Mouse (Mus musculus): Measurements from ENCODE around the gene Epop. TPM values are rescaled to one million over a fixed set of nuclear protein-coding genes. Genes with fewer than 3 reads are reported as not detected.
"Not testable (repeated sequence)": the region's sequence is repeated elsewhere in the genome, so short reads cannot be mapped to it uniquely, and the experiment has no call there.

Epop gene
- polyA plus RNA-seq, 1 experiment from 2014 or later: 1.3 TPM

DNA sequence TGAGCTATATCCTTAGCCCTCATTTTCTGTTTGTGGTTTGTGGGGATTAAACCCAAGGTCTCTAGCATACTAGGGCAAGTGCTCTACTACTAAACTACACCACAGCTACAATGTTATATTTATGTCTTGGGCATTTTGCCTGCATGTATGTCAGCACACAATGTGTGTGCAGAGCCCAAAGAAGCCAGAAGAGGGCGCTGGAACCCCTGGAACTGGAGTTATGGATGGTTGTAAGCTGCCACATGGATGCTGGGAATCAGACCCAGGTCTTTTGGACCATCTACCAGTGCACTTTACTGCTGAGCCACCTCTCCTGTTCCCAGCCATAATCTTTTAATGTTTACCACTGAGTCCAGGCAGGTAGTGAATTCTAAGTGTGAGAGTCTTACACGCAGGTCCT lies 13.2 kb upstream of the Epop start:
- H3K4me1 ChIP-seq (ENCODE audit: control insufficient read depth, insufficient read depth, low read length): no peaks in the 10 kb centered on the region
- H3K9me3 ChIP-seq (replicated peaks; ENCODE audit: control insufficient read depth, low read length, poor library complexity, severe bottlenecking): no peaks in the 10 kb centered on the region
- no peaks in the 10 kb centered on the region for H3K27me3 ChIP-seq (ENCODE audit: control insufficient read depth, insufficient read depth, low read depth, low read length)
- no peak overlapping the region for H3K9ac ChIP-seq (ENCODE audit: low read depth, low read length)
- ATAC-seq: no peak
- no peak overlapping the region for H3K4me3 ChIP-seq (ENCODE audit: low read depth, low read length)
- H3K27ac ChIP-seq (ENCODE audit: low read length): no peak overlapping the region
- H3K36me3 ChIP-seq (ENCODE audit: control insufficient read depth, insufficient read depth, low read length): no peaks in the 10 kb centered on the region
- H3K4me2 ChIP-seq (ENCODE audit: low read length): no peak overlapping the region
- WGBS: 50% methylated on average over 2 of the region's 2 CpGs

DNA sequence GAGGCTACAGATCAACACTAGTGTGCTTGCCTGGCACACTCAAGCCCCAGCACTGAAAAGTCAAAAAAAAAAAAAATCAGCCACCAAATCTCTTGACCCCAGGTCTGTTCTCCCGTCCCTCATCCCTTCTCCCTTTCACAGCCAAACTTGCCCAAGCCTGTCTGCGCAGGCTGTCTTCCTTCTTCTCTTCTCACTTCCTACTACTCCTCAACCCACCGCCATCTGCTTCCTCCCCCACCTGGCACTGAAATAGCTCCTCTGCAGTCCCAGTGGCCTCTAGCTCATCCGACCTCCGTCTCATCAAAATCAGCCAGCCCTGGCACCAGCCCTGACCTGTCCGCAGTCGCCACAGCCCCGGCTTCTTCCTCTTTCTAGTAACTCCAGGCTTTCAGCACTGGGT lies 12.2 kb upstream of the Epop start:
- Histone ChIP-seq H3K4me1 (ENCODE audit: control insufficient read depth, insufficient read depth, low read length) (no peaks in the 10 kb centered on the region), H3K36me3 (ENCODE audit: control insufficient read depth, insufficient read depth, low read length) (no peaks in the 10 kb centered on the region), H3K9me3 (replicated peaks; ENCODE audit: control insufficient read depth, low read length, poor library complexity, severe bottlenecking) (no peaks in the 10 kb centered on the region), H3K4me3 (ENCODE audit: low read depth, low read length) (no peak overlapping the region), H3K4me2 (ENCODE audit: low read length) (no peak overlapping the region), H3K9ac (ENCODE audit: low read depth, low read length) (no peak overlapping the region), H3K27ac (ENCODE audit: low read length) (no peak overlapping the region), H3K27me3 (ENCODE audit: control insufficient read depth, insufficient read depth, low read depth, low read length) (no peaks in the 10 kb centered on the region)
- 69% methylated on average over 8 of the region's 8 CpGs for WGBS
- ATAC-seq: no peak

DNA sequence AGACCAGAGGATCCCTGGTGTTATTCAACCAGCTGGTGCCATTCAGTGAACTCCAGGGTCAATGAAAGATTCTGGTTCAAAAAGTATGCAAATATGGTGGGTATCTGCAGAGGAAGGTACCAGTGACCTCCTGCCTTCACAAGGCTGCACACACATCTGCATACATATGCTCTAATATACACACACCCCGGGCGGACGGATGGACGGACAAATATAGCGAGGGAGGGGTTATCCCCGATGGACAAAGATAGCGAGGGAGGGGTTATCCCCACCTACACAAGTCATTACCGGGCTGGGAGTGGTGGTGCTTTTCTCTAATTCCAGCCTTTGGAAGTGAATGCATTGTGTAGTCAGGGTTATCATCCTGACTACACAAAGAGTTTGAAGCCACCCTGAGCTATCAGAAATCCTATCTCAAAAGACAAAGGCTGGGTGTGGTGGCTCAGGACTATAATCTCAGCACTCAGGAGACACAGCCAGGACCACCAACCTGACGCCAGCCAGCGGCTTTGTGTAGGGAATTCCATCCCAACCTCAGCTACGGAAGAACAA lies 6.0 kb upstream of the Epop start:
- H3K27me3 ChIP-seq (ENCODE audit: control insufficient read depth, insufficient read depth, low read depth, low read length): peaks cover 14% of the 10 kb centered on the region
- H3K9me3 ChIP-seq (replicated peaks; ENCODE audit: control insufficient read depth, low read length, poor library complexity, severe bottlenecking): no peaks in the 10 kb centered on the region
- H3K36me3 ChIP-seq (ENCODE audit: control insufficient read depth, insufficient read depth, low read length): no peaks in the 10 kb centered on the region
- H3K4me1 ChIP-seq (ENCODE audit: control insufficient read depth, insufficient read depth, low read length): no peaks in the 10 kb centered on the region
- H3K27ac ChIP-seq (ENCODE audit: low read length): no peak overlapping the region
- 74% methylated on average over 11 of the region's 11 CpGs for WGBS
- H3K9ac ChIP-seq (ENCODE audit: low read depth, low read length): no peak overlapping the region
- H3K4me3 ChIP-seq (ENCODE audit: low read depth, low read length): no peak overlapping the region
- no peak overlapping the region for H3K4me2 ChIP-seq (ENCODE audit: low read length)
- ATAC-seq: no peak

DNA sequence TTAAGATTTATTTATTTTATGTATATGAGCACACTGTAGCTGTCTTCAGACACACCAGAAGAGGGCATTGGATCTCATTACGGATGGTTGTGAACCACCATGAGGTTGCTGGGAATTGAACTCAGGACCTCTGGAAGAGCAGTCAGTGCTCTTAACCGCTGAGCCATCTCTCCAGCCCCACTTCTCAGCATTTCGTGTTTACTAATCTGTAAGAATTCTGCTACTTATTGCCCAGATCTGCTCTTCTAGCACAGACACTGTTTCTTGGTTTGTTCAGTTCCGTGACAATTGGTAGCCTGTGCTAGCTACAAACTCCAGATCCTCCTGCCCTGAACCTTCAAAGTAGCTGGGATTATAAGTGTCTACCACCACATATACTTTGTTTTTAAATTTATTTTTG lies 2.9 kb upstream of the Epop start:
- not testable (repeated sequence) for H3K9me3 ChIP-seq (replicated peaks; ENCODE audit: control insufficient read depth, low read length, poor library complexity, severe bottlenecking); H3K36me3 ChIP-seq (ENCODE audit: control insufficient read depth, insufficient read depth, low read length); H3K4me3 ChIP-seq (ENCODE audit: low read depth, low read length); ATAC-seq; H3K9ac ChIP-seq (ENCODE audit: low read depth, low read length); H3K4me2 ChIP-seq (ENCODE audit: low read length); H3K27ac ChIP-seq (ENCODE audit: low read length)
- WGBS: 81% methylated on average over 4 of the region's 4 CpGs
- Histone ChIP-seq H3K27me3 (ENCODE audit: control insufficient read depth, insufficient read depth, low read depth, low read length) (peaks cover 35% of the 10 kb centered on the region), H3K4me1 (ENCODE audit: control insufficient read depth, insufficient read depth, low read length) (peaks cover 14% of the 10 kb centered on the region; the same call in 1 of the 2 replicates)

DNA sequence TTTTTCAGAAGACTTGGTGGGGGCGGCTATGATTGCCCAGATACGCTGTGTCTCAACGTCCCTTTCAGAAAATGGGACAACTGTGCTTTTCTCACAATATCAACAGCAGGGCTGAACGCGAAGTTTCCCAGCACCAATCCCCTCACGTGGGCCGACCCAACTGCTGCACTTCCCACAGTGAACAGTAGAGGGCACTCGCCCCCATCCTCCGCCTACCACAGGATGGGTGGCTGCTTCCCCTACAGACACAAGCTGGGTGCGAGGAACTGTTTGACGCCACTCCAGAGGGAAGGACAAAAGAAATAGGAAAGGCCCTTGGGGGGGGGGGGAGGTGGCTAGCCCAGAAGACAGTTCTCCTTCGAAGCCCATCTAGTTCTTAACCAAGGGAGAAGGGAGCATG lies 2.4 kb upstream of the Epop start:
- ATAC-seq: no peak
- Histone ChIP-seq H3K27me3 (ENCODE audit: control insufficient read depth, insufficient read depth, low read depth, low read length) (peaks cover 39% of the 10 kb centered on the region), H3K9ac (ENCODE audit: low read depth, low read length) (no peak overlapping the region), H3K4me1 (ENCODE audit: control insufficient read depth, insufficient read depth, low read length) (peaks cover 18% of the 10 kb centered on the region), H3K4me3 (ENCODE audit: low read depth, low read length) (no peak overlapping the region), H3K27ac (ENCODE audit: low read length) (no peak overlapping the region), H3K4me2 (ENCODE audit: low read length) (no peak overlapping the region), H3K9me3 (replicated peaks; ENCODE audit: control insufficient read depth, low read length, poor library complexity, severe bottlenecking) (no peaks in the 10 kb centered on the region), H3K36me3 (ENCODE audit: control insufficient read depth, insufficient read depth, low read length) (no peaks in the 10 kb centered on the region)
- WGBS: 4% methylated on average over 12 of the region's 12 CpGs

DNA sequence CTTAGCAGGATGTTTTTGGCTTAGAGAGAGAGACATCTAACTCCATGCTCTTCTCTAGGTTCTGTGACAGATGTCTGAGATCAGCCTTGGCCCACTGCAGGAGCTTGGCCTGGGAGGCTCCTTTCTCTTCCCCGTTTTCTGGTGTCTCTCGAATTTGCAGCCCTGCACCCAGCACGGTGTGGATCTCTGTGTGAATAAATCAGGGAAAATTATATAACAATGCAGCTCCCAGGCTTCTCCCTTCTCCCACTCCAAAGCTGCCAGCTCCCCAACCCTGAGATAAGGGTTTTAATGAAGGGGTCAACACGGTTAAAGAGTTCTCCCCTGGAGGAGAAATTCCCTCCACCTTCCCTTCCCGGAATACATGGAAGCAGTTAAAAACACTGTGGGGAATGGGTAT lies 2.0 kb upstream of the Epop start:
- no peaks in the 10 kb centered on the region for H3K36me3 ChIP-seq (ENCODE audit: control insufficient read depth, insufficient read depth, low read length)
- no peaks in the 10 kb centered on the region for H3K9me3 ChIP-seq (replicated peaks; ENCODE audit: control insufficient read depth, low read length, poor library complexity, severe bottlenecking)
- H3K27me3 ChIP-seq (ENCODE audit: control insufficient read depth, insufficient read depth, low read depth, low read length): peaks cover 42% of the 10 kb centered on the region
- no peak for ATAC-seq
- H3K27ac ChIP-seq (ENCODE audit: low read length): no peak overlapping the region
- H3K4me2 ChIP-seq (ENCODE audit: low read length): no peak overlapping the region
- H3K9ac ChIP-seq (ENCODE audit: low read depth, low read length): no peak overlapping the region
- WGBS: 9% methylated on average over 5 of the region's 5 CpGs
- H3K4me3 ChIP-seq (ENCODE audit: low read depth, low read length): no peak overlapping the region
- H3K4me1 ChIP-seq (ENCODE audit: control insufficient read depth, insufficient read depth, low read length): peaks cover 18% of the 10 kb centered on the region

DNA sequence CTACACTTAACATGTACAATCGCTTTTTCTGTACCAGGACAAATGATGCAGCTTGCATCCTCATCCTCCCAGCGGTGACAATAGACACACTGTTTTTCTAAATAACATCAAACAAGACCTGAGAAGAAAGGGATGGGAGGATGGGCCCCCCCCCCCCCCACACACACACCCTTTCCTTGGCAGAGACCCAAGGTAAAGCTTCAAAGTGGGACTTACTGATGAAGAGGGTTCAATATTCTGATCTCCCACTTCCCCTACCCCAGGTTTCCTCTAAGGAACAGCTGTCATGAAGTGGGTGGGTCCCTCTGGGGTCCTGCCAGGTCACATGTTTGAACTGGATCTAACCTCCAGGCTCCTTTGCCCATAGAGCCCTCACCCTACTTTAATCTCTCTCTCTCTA lies 1.5 kb upstream of the Epop start:
- no peak overlapping the region for H3K4me2 ChIP-seq (ENCODE audit: low read length)
- 33% methylated on average over 2 of the region's 2 CpGs for WGBS
- H3K36me3 ChIP-seq (ENCODE audit: control insufficient read depth, insufficient read depth, low read length): no peaks in the 10 kb centered on the region
- H3K4me3 ChIP-seq (ENCODE audit: low read depth, low read length): no peak overlapping the region
- H3K4me1 ChIP-seq (ENCODE audit: control insufficient read depth, insufficient read depth, low read length): peaks cover 18% of the 10 kb centered on the region
- H3K9me3 ChIP-seq (replicated peaks; ENCODE audit: control insufficient read depth, low read length, poor library complexity, severe bottlenecking): no peaks in the 10 kb centered on the region
- peaks cover 46% of the 10 kb centered on the region for H3K27me3 ChIP-seq (ENCODE audit: control insufficient read depth, insufficient read depth, low read depth, low read length)
- no peak overlapping the region for H3K9ac ChIP-seq (ENCODE audit: low read depth, low read length)
- H3K27ac ChIP-seq (ENCODE audit: low read length): no peak overlapping the region
- no peak for ATAC-seq

DNA sequence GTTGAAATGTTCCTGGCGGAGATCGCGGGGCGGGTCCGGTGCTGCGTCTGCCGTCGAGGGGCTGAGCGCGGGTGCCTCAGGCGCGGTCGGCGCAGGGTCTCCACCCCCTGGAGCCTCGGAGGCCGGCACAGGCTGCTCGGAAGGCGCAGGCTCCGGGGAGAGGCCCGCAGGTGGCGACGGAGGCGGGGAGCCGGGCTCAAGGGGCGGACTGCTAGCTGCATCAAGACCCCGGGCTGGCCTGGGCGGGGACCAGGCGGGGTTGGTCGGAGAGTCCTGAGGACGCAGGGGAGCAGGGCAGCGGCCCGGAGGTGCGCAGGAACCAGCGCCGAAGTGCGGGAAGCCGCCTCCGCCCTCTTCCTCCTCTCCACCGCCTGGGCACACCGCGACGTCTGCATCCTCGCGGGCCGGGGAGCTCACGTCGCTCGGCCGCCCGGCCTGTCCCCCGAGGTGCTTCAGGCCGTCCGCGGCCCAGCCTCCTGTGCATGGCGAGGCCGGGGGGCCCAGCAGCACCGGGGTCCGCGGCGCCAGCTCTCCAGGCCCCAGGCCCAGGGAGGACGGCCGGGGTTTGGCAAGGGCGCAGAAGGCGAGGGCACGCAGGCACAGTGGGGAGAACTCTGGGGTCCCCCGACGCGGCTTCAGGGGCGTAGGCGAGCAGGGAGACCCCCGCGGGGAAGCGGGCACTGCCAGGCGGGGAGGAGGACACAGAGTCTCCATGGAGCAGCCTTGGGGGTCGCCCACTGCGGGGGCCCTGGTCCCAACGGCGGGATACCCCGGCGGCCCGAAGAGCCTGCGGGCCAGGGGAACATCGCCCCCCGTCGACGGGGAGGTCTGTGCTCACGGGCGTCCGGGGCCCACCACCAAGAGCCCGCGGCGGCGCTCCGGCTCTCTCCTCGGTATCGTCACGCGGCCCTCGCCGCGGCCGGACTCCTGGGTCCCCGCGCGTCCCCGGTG lies 659 bp downstream of the Epop start:
- H3K27me3 ChIP-seq (ENCODE audit: control insufficient read depth, insufficient read depth, low read depth, low read length): peaks cover 62% of the 10 kb centered on the region
- peak overlapping the region; percentile 74 for H3K9ac ChIP-seq (ENCODE audit: low read depth, low read length)
- no peaks in the 10 kb centered on the region for H3K9me3 ChIP-seq (replicated peaks; ENCODE audit: control insufficient read depth, low read length, poor library complexity, severe bottlenecking)
- H3K4me3 ChIP-seq (ENCODE audit: low read depth, low read length): peak overlapping the region; percentile 74
- H3K4me1 ChIP-seq (ENCODE audit: control insufficient read depth, insufficient read depth, low read length): peaks cover 18% of the 10 kb centered on the region
- no peak overlapping the region for H3K27ac ChIP-seq (ENCODE audit: low read length)
- under 1% methylated on average over 99 of the region's 106 CpGs for WGBS
- no peaks in the 10 kb centered on the region for H3K36me3 ChIP-seq (ENCODE audit: control insufficient read depth, insufficient read depth, low read length)
- peak overlapping the region; percentile 78 for H3K4me2 ChIP-seq (ENCODE audit: low read length)
- ATAC-seq: peak; percentile 30; the same call in 1 of the 2 replicates

DNA sequence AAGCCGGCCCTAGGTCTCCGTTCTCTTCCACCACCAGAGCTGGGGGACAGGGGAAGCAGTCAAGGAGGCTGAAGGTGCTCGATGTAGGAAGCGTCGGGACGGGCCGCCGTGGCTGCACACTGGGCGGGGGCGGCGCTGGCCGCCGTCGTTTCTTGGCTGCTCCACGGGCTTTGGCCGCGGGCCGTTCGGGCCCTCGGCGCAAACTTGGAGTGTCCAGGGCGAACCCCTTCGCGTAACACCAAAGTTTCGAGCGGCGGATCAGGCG lies 1.3 kb downstream of the Epop start:
- Histone ChIP-seq H3K9ac (ENCODE audit: low read depth, low read length) (no peak overlapping the region), H3K27me3 (ENCODE audit: control insufficient read depth, insufficient read depth, low read depth, low read length) (peaks cover 66% of the 10 kb centered on the region), H3K9me3 (replicated peaks; ENCODE audit: control insufficient read depth, low read length, poor library complexity, severe bottlenecking) (no peaks in the 10 kb centered on the region)

More for the DNA sequence above, 1.3 kb downstream of the Epop start:
- Histone ChIP-seq H3K27ac (ENCODE audit: low read length) (no peak overlapping the region), H3K36me3 (ENCODE audit: control insufficient read depth, insufficient read depth, low read length) (no peaks in the 10 kb centered on the region), H3K4me2 (ENCODE audit: low read length) (peak overlapping the region; percentile 17; the same call in 1 of the 2 replicates), H3K4me3 (ENCODE audit: low read depth, low read length) (peak overlapping the region; percentile 74), H3K4me1 (ENCODE audit: control insufficient read depth, insufficient read depth, low read length) (peaks cover 18% of the 10 kb centered on the region)
- ATAC-seq: no peak
- whole genome bisulfite sequencing: 0% methylated on average over 28 of the region's 28 CpGs
